Mouse (Mus musculus) mature B cell (primary cell): ENCODE measurements around the gene Mmp20.

ENCODE experiments used
- in situ Hi-C: fragments of 300-500 bp; cut with MboI; formaldehyde crosslinking; loops from 2 replicates; pipeline ENCODE4 v1.14.3; 2019

The Mmp20 gene

DNA sequence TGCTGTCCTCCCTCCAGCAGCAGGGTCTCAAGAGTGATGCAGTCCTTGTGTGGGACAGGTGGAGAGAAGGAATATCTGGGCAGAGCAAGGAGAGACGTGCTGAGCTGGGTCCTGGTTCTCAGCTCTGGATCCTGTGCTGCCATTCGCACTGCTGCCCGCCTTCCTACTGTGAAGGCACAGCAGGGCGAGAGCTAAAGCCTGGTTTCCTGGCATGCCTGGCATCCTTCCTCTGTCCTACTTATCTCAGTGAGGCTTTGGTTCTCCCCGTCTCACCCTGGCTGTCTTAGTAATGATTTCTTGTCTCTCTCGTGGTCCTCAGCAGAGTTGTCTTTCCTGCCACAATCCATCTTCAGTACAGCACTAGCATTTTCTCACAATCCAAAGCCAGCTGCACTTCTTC, 61.8 kb downstream of the Mmp20 start:
- in situ Hi-C loops, result no loop called here

DNA sequence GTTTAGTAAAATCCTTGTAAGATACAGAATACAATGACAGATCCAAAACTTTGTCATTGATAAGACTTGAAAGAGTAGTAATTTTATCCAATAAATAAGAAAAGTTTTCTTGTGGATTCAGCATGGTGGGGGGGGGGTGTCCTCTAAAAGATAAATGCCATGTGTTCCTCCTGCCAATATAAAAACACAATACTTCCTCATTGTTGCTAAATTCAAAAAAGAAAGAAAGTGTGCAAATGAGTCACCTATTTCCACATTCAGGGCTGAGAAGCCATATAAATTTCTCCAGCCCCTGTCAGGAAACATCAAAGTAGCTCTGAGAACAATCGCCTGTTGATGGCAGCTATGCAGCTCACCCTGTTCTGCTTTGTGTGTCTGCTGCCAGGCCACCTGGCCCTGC, 63.8 kb downstream of the Mmp20 start, which contains the start of gene Mmp7:
Mmp7 (plus strand) TSS at position 301 of the 400 bp plus-strand sequence.
- in situ Hi-C loops, result no loop called here

DNA sequence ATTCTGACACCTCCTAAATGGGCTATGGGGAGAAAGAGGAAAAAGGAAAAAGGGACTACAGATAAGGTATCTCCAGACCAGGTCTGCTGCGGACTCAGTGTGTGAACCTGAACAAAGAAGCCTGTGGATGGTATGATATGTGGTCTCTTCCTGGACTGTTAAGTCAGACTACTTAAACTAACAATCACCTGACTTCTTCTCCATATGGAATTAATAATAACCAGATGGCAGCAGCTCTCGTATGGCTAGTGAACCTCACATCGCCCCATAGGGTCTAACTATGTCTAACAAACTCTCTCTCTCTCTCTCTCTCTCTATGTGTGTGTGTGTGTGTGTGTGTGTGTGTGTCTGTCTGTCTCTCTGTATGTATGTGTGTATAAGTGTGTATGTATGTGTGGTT, 65.9 kb downstream of the Mmp20 start:
- in situ Hi-C loops, result no loop called here

DNA sequence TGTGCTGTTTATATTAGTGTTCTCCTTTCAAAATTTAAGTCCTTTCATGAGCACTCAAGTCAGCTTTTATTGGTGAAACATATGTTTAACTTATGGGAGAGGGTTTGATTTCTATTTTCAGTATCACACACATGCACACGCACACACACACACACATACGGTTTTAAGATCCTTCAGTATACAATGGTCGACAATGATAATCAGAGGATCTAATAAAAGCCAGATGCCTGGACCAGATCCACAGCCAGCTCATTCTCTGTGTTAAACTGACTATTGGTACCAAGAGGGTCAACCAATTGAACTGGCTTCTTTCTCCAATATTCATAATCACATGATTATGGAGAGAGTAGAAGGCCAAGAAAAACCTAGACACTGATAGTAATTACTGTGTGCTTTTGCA, 67.6 kb downstream of the Mmp20 start:
- in situ Hi-C loops, result no loop called here

DNA sequence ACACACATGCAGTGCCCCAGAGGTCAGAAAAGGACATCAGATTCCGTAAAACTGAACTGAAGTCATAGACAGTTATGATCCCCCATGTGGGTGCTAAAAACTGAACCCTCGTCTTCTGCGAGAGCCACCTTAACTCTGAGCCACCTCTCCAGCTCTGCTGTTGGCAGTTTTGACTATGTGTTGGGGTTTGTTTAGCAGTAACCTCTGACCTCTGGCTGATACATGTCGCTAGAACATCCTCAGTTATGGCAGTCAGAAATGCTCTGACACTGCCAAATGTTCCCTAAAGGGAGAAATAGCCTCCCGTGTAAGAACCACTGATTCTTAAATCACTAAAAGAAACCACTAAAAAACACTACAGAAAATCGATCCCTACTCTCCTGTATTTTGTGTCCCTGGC, 80.7 kb downstream of the Mmp20 start:
- in situ Hi-C loops, result no loop called here

DNA sequence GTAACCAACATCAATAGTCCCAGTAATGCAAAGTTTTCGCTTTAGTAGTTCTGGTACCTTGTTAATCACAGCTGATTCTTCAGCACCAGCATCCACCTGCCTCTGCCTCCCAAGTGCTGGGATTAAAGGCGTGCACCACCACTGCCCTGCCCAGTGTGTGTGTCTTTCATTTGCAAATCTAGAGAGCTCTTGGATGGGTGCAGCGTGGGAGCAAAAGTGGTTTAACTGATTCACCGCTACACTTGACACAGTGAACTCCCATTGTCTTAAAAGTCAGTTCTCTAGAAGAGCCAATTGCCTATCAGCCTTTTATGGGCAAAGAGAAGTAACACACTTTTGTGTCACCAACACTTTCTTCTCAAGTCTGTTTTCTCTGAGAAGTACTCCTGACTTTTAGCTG, 83.2 kb downstream of the Mmp20 start:
- in situ Hi-C loops, result loop anchor here (10.0 kb wide), 1 partner anchor 184 kb away; no protein-coding TSS in a partner anchor

DNA sequence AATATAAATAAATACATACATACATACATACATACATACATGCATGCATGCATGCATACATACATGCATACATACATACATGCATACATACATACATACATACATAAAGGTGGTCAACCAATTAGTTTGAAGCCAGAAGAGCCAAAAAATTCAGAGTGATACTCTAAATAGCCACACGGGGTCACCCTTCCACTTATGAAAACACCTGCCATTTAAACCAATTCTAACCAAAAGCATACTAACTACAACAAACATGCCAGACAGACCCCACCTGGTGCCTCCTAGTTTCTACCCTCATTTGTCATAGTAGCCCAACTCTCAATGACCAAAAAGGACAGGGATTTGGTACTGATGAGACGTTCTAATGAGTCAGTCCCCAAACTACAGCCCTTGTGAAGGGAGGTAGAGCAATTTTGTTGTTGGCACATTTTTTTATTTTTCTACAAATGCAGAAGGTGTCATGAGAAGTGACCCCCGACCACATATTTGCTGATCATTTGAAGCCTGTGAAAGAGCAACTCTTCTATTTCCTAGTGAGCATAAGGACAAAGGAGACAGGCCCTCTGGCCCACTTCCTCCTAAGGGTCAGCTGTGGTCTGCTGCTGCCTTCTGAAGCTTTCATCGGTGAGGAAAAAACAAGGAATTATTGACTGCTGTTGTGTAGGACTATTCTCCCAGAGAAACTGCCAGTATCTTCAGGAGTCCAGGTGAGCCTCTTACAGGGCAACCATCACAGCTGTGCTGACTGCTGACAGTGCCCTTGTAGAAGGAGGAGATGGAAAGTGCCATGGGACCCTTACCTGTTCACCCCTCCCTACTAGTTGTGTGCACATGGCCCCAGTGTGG, 86.3 kb downstream of the Mmp20 start:
- in situ Hi-C loops, result loop anchor here (10.0 kb wide), 1 partner anchor 181 kb away; no protein-coding TSS in a partner anchor

DNA sequence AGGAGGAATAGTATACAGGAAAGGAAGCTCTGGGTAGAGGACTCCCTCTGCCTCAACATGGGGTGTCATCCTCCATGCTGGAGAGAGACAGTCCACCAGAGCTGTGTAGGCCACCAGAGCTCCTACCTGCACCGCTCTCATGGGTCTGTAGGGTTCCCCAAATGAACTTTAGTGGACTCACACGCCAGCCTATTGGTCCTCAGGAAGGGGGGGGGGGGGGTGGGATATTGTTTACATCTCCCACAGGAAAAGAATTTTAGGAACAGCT, 86.8 kb downstream of the Mmp20 start:
- in situ Hi-C loops, result loop anchor here (10.0 kb wide), 1 partner anchor 180 kb away; no protein-coding TSS in a partner anchor

DNA sequence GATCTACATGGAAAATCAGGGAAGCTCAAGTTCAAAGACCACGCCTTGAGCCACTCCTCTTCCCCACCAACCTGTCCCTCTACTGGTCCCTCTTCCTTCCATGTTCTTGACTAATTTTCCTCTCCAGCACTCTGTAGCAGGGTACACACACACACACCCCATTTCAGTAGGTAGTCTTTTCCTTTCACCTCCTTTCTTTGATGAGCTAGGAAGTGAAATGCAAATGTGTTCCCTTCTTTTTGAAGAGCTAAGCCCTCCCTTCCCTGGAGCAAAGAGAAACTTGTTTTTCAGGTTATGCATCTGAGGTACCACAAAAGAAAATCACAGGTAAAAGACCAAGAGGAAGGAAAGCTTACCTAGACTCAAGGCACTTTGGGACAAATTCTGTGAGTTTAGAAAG, 93.5 kb downstream of the Mmp20 start:
- in situ Hi-C loops, result no loop called here
